In genomic region chr7:81372337-81372920, GRCm38 (mm10) we compare ENCODE assay signal across 8 mouse cellular contexts. TPM values are rescaled to one million over a fixed set of nuclear protein-coding genes. Genes with fewer than 3 reads are reported as not detected.
DNase-seq lines count a peak whose midpoint lies in the region; ATAC-seq and TF ChIP-seq lines count a peak whose summit lies in the region.

No protein-coding gene starts in this region.

- 4% methylated on average over 13 of the region's 13 CpGs for WGBS in intestine, embryonic 14.5 days
- 7% methylated on average over 13 of the region's 13 CpGs for WGBS in intestine, postnatal 0 days
- 5% methylated on average over 13 of the region's 13 CpGs for WGBS in hindbrain, embryonic 16.5 days
- WGBS in limb, embryonic 13.5 days, result 6% methylated on average over 13 of the region's 13 CpGs
- 3% methylated on average over 13 of the region's 13 CpGs for WGBS in neural tube, embryonic 15.5 days

- H3K4me2 ChIP-seq in intestine, embryonic 14.5 days (ENCODE audit: low read length), result peak overlapping the region; percentile 35
- no peak overlapping the region for H3K4me2 ChIP-seq in intestine, postnatal 0 days (replicated peaks; ENCODE audit: low read depth)
- H3K4me2 ChIP-seq in hindbrain, embryonic 16.5 days (ENCODE audit: low read length), result peak overlapping the region; percentile 81
- peak overlapping the region; percentile 57 for H3K4me2 ChIP-seq in limb, embryonic 13.5 days (replicated peaks)
- peak overlapping the region; percentile 64 for H3K4me2 ChIP-seq in neural tube, embryonic 15.5 days

- H3K9ac ChIP-seq in intestine, embryonic 14.5 days (ENCODE audit: low read length), result no peak overlapping the region
- no peak overlapping the region for H3K9ac ChIP-seq in intestine, postnatal 0 days (ENCODE audit: low read depth, low read length)
- peak overlapping the region; percentile 57 for H3K9ac ChIP-seq in hindbrain, embryonic 16.5 days (ENCODE audit: low read depth, low read length)
- peak overlapping the region; percentile 48; the same call in 1 of the 2 replicates for H3K9ac ChIP-seq in limb, embryonic 13.5 days
- H3K9ac ChIP-seq in neural tube, embryonic 15.5 days (replicated peaks), result peak overlapping the region; percentile 41

- peaks cover 7% of the 10 kb centered on the region; the same call in 1 of the 2 replicates for H3K4me1 ChIP-seq in intestine, embryonic 14.5 days (replicated peaks; ENCODE audit: control insufficient read depth, insufficient read depth, low read length)
- H3K4me1 ChIP-seq in intestine, postnatal 0 days (replicated peaks; ENCODE audit: control insufficient read depth, insufficient read depth, low read length), result no peaks in the 10 kb centered on the region
- H3K4me1 ChIP-seq in hindbrain, embryonic 16.5 days (ENCODE audit: control insufficient read depth, insufficient read depth, low read depth, low read length), result peaks cover 7% of the 10 kb centered on the region
- H3K4me1 ChIP-seq in limb, embryonic 13.5 days, result peaks cover 11% of the 10 kb centered on the region; the same call in 1 of the 2 replicates
- peaks cover 15% of the 10 kb centered on the region for H3K4me1 ChIP-seq in neural tube, embryonic 15.5 days

- peaks cover 8% of the 10 kb centered on the region; the same call in 1 of the 2 replicates for H3K27me3 ChIP-seq in intestine, embryonic 14.5 days (replicated peaks; ENCODE audit: control insufficient read depth, insufficient read depth, low read length)
- H3K27me3 ChIP-seq in intestine, postnatal 0 days (replicated peaks; ENCODE audit: control insufficient read depth, insufficient read depth, low read length), result no peaks in the 10 kb centered on the region
- H3K27me3 ChIP-seq in hindbrain, embryonic 16.5 days (replicated peaks; ENCODE audit: control insufficient read depth, insufficient read depth, low read length), result no peaks in the 10 kb centered on the region
- H3K27me3 ChIP-seq in limb, embryonic 13.5 days, result peaks cover 36% of the 10 kb centered on the region
- no peaks in the 10 kb centered on the region for H3K27me3 ChIP-seq in neural tube, embryonic 15.5 days (replicated peaks)

- H3K36me3 ChIP-seq in intestine, embryonic 14.5 days (ENCODE audit: control insufficient read depth, insufficient read depth, low read length), result no peaks in the 10 kb centered on the region
- no peaks in the 10 kb centered on the region for H3K36me3 ChIP-seq in intestine, postnatal 0 days (ENCODE audit: control insufficient read depth, insufficient read depth)
- H3K36me3 ChIP-seq in hindbrain, embryonic 16.5 days (ENCODE audit: control insufficient read depth, insufficient read depth, low read length), result no peaks in the 10 kb centered on the region
- no peaks in the 10 kb centered on the region for H3K36me3 ChIP-seq in limb, embryonic 13.5 days
- H3K36me3 ChIP-seq in neural tube, embryonic 15.5 days, result no peaks in the 10 kb centered on the region

- no peaks in the 10 kb centered on the region for H3K9me3 ChIP-seq in intestine, embryonic 14.5 days (ENCODE audit: control insufficient read depth, low read length)
- H3K9me3 ChIP-seq in intestine, postnatal 0 days (ENCODE audit: control insufficient read depth), result no peaks in the 10 kb centered on the region
- no peaks in the 10 kb centered on the region for H3K9me3 ChIP-seq in hindbrain, embryonic 16.5 days (ENCODE audit: control insufficient read depth, low read length)
- H3K9me3 ChIP-seq in limb, embryonic 13.5 days, result no peaks in the 10 kb centered on the region
- no peaks in the 10 kb centered on the region for H3K9me3 ChIP-seq in neural tube, embryonic 15.5 days (replicated peaks)

- DNase-seq in intestine, embryonic 14.5 days (ENCODE audit: low spot score), result peak; percentile 65
- peak; percentile 24 to 27 for DNase-seq in cerebellum, postnatal 36 days
- peak; percentile 77 for DNase-seq in gastrocnemius, adult 18-20 months (ENCODE audit: low spot score)
- DNase-seq in spleen, adult 18-20 months, result no peak

- TF ChIP-seq CTCF in intestine, postnatal 0 days (IDR thresholded peaks at IDR 0.05; ENCODE audit: low read depth), result no peak

- H3K27ac ChIP-seq in intestine, embryonic 14.5 days (ENCODE audit: low read depth), result no peak overlapping the region
- no peak overlapping the region for H3K27ac ChIP-seq in intestine, postnatal 0 days (ENCODE audit: low read depth, low read length)
- H3K27ac ChIP-seq in hindbrain, embryonic 16.5 days (ENCODE audit: low read depth, low read length), result no peak overlapping the region; the same call in 1 of the 2 replicates
- H3K27ac ChIP-seq in limb, embryonic 13.5 days, result no peak overlapping the region
- H3K27ac ChIP-seq in neural tube, embryonic 15.5 days (replicated peaks), result peak overlapping the region; percentile 18

- ATAC-seq in intestine, embryonic 14.5 days (replicated peaks; ENCODE audit: low FRiP score, low TSS enrichment, low read depth), result no peak
- ATAC-seq in intestine, postnatal 0 days, result no peak
- peak; percentile 94 for ATAC-seq in hindbrain, embryonic 16.5 days
- ATAC-seq in limb, embryonic 13.5 days (ENCODE audit: low FRiP score, low read depth), result no peak
- ATAC-seq in neural tube, embryonic 15.5 days (ENCODE audit: low FRiP score), result peak; percentile 93

- no peak overlapping the region for H3K4me3 ChIP-seq in intestine, embryonic 14.5 days (ENCODE audit: low read depth, low read length)
- H3K4me3 ChIP-seq in intestine, postnatal 0 days (ENCODE audit: low read depth, low read length), result no peak overlapping the region
- H3K4me3 ChIP-seq in hindbrain, embryonic 16.5 days (ENCODE audit: low read length), result peak overlapping the region; percentile 35
- peak overlapping the region; percentile 25; the same call in 1 of the 2 replicates for H3K4me3 ChIP-seq in limb, embryonic 13.5 days
- peak overlapping the region; percentile 34 for H3K4me3 ChIP-seq in neural tube, embryonic 15.5 days (replicated peaks)

RNA-seq across cellular contexts. Expression of gene Rps17, which starts 27.4 kb away (rescaled TPM):
- 1,489 and 1,594 TPM in 2 replicates for polyA plus RNA-seq in intestine, embryonic 14.5 days (2014; fragmentation: Nextera tagmentation; extraction: Ambion mirVana)
- 703 and 732 TPM in 2 replicates for polyA plus RNA-seq in intestine, postnatal 0 days (2015; fragmentation: Nextera tagmentation; extraction: Ambion mirVana)
- total RNA-seq in gastrocnemius, adult 18-20 months (2021), result 100 to 1,000 TPM; 798 to 844 TPM
- polyA plus RNA-seq in hindbrain, embryonic 16.5 days (2015; fragmentation: Nextera tagmentation; extraction: Ambion mirVana), result 598 and 658 TPM in 2 replicates
- 1,270 and 1,322 TPM in 2 replicates for polyA plus RNA-seq in limb, embryonic 13.5 days (2015; fragmentation: Nextera tagmentation; extraction: Ambion mirVana)
- 750 and 812 TPM in 2 replicates for polyA plus RNA-seq in neural tube, embryonic 15.5 days (2015; fragmentation: Nextera tagmentation; extraction: Ambion mirVana)

Comparison
In these comparisons a context has a peak if more than half of its experiments do, and no peak if none do; other contexts are left out.
1. ATAC-seq: peak in hindbrain, embryonic 16.5 days (single experiment) and neural tube, embryonic 15.5 days (single experiment); none in intestine, embryonic 14.5 days (single experiment), intestine, postnatal 0 days (single experiment) and limb, embryonic 13.5 days (single experiment).
2. DNase-seq: peak in intestine, embryonic 14.5 days (single experiment), cerebellum, postnatal 36 days (2 of 2) and gastrocnemius, adult 18-20 months (single experiment); none in spleen, adult 18-20 months (0 of 2).
3. H3K4me3 ChIP-seq: peak in hindbrain, embryonic 16.5 days (single experiment), limb, embryonic 13.5 days (single experiment) and neural tube, embryonic 15.5 days (single experiment); none in intestine, embryonic 14.5 days (single experiment) and intestine, postnatal 0 days (single experiment).
4. H3K9ac ChIP-seq: peak in hindbrain, embryonic 16.5 days (single experiment), limb, embryonic 13.5 days (single experiment) and neural tube, embryonic 15.5 days (single experiment); none in intestine, embryonic 14.5 days (single experiment) and intestine, postnatal 0 days (single experiment).